Mouse (Mus musculus): ENCODE results near the gene Ppp1r9a. TPM values are rescaled to one million over a fixed set of nuclear protein-coding genes. Genes with fewer than 3 reads are reported as not detected.

The Ppp1r9a gene
- polyA plus RNA-seq, 1 experiment from 2014 or later: 18.7 TPM

- ATAC-seq (ENCODE audit: borderline replicate concordance, extremely low read depth, low FRiP score, low TSS enrichment): no peak
- no peak overlapping the region for H3K9ac ChIP-seq
- H3K9me3 ChIP-seq: no peaks in the 10 kb centered on the region
- H3K4me3 ChIP-seq: no peak overlapping the region
- no peak overlapping the region for H3K4me2 ChIP-seq
- no peak overlapping the region for H3K27ac ChIP-seq
- no peaks in the 10 kb centered on the region for H3K27me3 ChIP-seq
- H3K36me3 ChIP-seq: no peaks in the 10 kb centered on the region
- WGBS: 96% methylated on average over 9 of the region's 9 CpGs
- H3K4me1 ChIP-seq: peaks cover 12% of the 10 kb centered on the region
These were observed 89.6 kb downstream of the Ppp1r9a start for GRCm38 (mm10) chr6:4992308-4992707.

GRCm38 (mm10) chr6:4993600-4994160, 91.0 kb downstream of the Ppp1r9a start:
- H3K27me3 ChIP-seq: no peaks in the 10 kb centered on the region
- no peak for ATAC-seq (ENCODE audit: borderline replicate concordance, extremely low read depth, low FRiP score, low TSS enrichment)
- H3K4me1 ChIP-seq: peaks cover 12% of the 10 kb centered on the region
- H3K36me3 ChIP-seq: no peaks in the 10 kb centered on the region
- WGBS: 38% methylated on average over 15 of the region's 15 CpGs
- no peak overlapping the region for H3K9ac ChIP-seq
- peak overlapping the region; percentile 21 for H3K4me2 ChIP-seq
- H3K4me3 ChIP-seq: no peak overlapping the region
- H3K27ac ChIP-seq: peak overlapping the region; percentile 41; the same call in 1 of the 2 replicates
- H3K9me3 ChIP-seq: no peaks in the 10 kb centered on the region

- Histone ChIP-seq H3K9ac (no peak overlapping the region), H3K9me3 (no peaks in the 10 kb centered on the region), H3K4me3 (no peak overlapping the region), H3K36me3 (no peaks in the 10 kb centered on the region), H3K4me1 (peaks cover 12% of the 10 kb centered on the region), H3K27ac (peak overlapping the region; percentile 41; the same call in 1 of the 2 replicates), H3K4me2 (peak overlapping the region; percentile 21), H3K27me3 (no peaks in the 10 kb centered on the region)
- 36% methylated on average over 14 of the region's 14 CpGs for WGBS
- ATAC-seq (ENCODE audit: borderline replicate concordance, extremely low read depth, low FRiP score, low TSS enrichment): no peak
These were observed 91.6 kb downstream of the Ppp1r9a start for GRCm38 (mm10) chr6:4994161-4994919.

- Histone ChIP-seq H3K4me1 (peaks cover 12% of the 10 kb centered on the region), H3K9ac (no peak overlapping the region), H3K27ac (no peak overlapping the region), H3K4me2 (no peak overlapping the region), H3K9me3 (no peaks in the 10 kb centered on the region), H3K4me3 (no peak overlapping the region), H3K27me3 (no peaks in the 10 kb centered on the region), H3K36me3 (no peaks in the 10 kb centered on the region)
- no peak for ATAC-seq (ENCODE audit: borderline replicate concordance, extremely low read depth, low FRiP score, low TSS enrichment)
- 94% methylated on average over 6 of the region's 6 CpGs for WGBS
These were observed 94.9 kb downstream of the Ppp1r9a start for GRCm38 (mm10) chr6:4997599-4997998.

GRCm38 (mm10) chr6:4998929-4999328, 96.2 kb downstream of the Ppp1r9a start:
- Histone ChIP-seq H3K4me3 (no peak overlapping the region), H3K27me3 (no peaks in the 10 kb centered on the region), H3K4me2 (no peak overlapping the region), H3K9ac (no peak overlapping the region), H3K27ac (no peak overlapping the region), H3K9me3 (no peaks in the 10 kb centered on the region), H3K36me3 (no peaks in the 10 kb centered on the region), H3K4me1 (peaks cover 8% of the 10 kb centered on the region)
- WGBS: 79% methylated on average over 4 of the region's 4 CpGs
- no peak for ATAC-seq (ENCODE audit: borderline replicate concordance, extremely low read depth, low FRiP score, low TSS enrichment)

GRCm38 (mm10) chr6:5000788-5001187, 98.1 kb downstream of the Ppp1r9a start:
- Histone ChIP-seq H3K4me2 (no peak overlapping the region), H3K4me3 (no peak overlapping the region), H3K9ac (no peak overlapping the region), H3K4me1 (peaks cover 6% of the 10 kb centered on the region), H3K36me3 (no peaks in the 10 kb centered on the region), H3K27me3 (no peaks in the 10 kb centered on the region), H3K9me3 (no peaks in the 10 kb centered on the region), H3K27ac (no peak overlapping the region)
- WGBS: 76% methylated on average over 8 of the region's 8 CpGs
- no peak for ATAC-seq (ENCODE audit: borderline replicate concordance, extremely low read depth, low FRiP score, low TSS enrichment)

GRCm38 (mm10) chr6:5005491-5006275, 103.0 kb downstream of the Ppp1r9a start:
- Histone ChIP-seq H3K4me2 (peak overlapping the region; percentile 23; the same call in 1 of the 2 replicates), H3K27me3 (no peaks in the 10 kb centered on the region), H3K27ac (no peak overlapping the region), H3K4me3 (no peak overlapping the region), H3K9me3 (no peaks in the 10 kb centered on the region), H3K9ac (no peak overlapping the region), H3K4me1 (peaks cover 16% of the 10 kb centered on the region), H3K36me3 (no peaks in the 10 kb centered on the region)
- 41% methylated on average over 22 of the region's 22 CpGs for WGBS
- ATAC-seq (ENCODE audit: borderline replicate concordance, extremely low read depth, low FRiP score, low TSS enrichment): peak; percentile 64; the same call in 1 of the 2 replicates

- no peak overlapping the region for H3K9ac ChIP-seq
- 82% methylated on average over 6 of the region's 6 CpGs for WGBS
These were observed 103.7 kb downstream of the Ppp1r9a start for GRCm38 (mm10) chr6:5006283-5006946.

GRCm38 (mm10) chr6:5008166-5008565, 105.4 kb downstream of the Ppp1r9a start:
- H3K9me3 ChIP-seq: no peaks in the 10 kb centered on the region
- H3K36me3 ChIP-seq: no peaks in the 10 kb centered on the region
- H3K4me1 ChIP-seq: peaks cover 22% of the 10 kb centered on the region
- no peak overlapping the region for H3K9ac ChIP-seq
- 55% methylated on average over 2 of the region's 2 CpGs for WGBS
- ATAC-seq (ENCODE audit: borderline replicate concordance, extremely low read depth, low FRiP score, low TSS enrichment): no peak
- H3K27ac ChIP-seq: no peak overlapping the region
- H3K27me3 ChIP-seq: no peaks in the 10 kb centered on the region
- H3K4me2 ChIP-seq: no peak overlapping the region
- H3K4me3 ChIP-seq: no peak overlapping the region

More at GRCm38 (mm10) chr6:5006283-5006946, 103.7 kb downstream of the Ppp1r9a start:
- H3K4me1 ChIP-seq: peaks cover 22% of the 10 kb centered on the region
- ATAC-seq (ENCODE audit: borderline replicate concordance, extremely low read depth, low FRiP score, low TSS enrichment): no peak
- no peaks in the 10 kb centered on the region for H3K27me3 ChIP-seq
- no peak overlapping the region for H3K4me3 ChIP-seq
- no peak overlapping the region for H3K4me2 ChIP-seq
- H3K9me3 ChIP-seq: no peaks in the 10 kb centered on the region
- no peak overlapping the region for H3K27ac ChIP-seq
- H3K36me3 ChIP-seq: no peaks in the 10 kb centered on the region

- Histone ChIP-seq H3K27me3 (no peaks in the 10 kb centered on the region), H3K4me2 (no peak overlapping the region), H3K4me3 (no peak overlapping the region), H3K9ac (no peak overlapping the region), H3K36me3 (no peaks in the 10 kb centered on the region), H3K27ac (no peak overlapping the region), H3K4me1 (peaks cover 22% of the 10 kb centered on the region), H3K9me3 (no peaks in the 10 kb centered on the region)
- ATAC-seq (ENCODE audit: borderline replicate concordance, extremely low read depth, low FRiP score, low TSS enrichment): no peak
- 45% methylated on average over 15 of the region's 15 CpGs for WGBS
These were observed 105.9 kb downstream of the Ppp1r9a start for GRCm38 (mm10) chr6:5008603-5009002.

- WGBS: 54% methylated on average over 11 of the region's 11 CpGs
- no peak overlapping the region for H3K9ac ChIP-seq
- H3K4me3 ChIP-seq: no peak overlapping the region
- no peak overlapping the region for H3K27ac ChIP-seq
- no peak overlapping the region for H3K4me2 ChIP-seq
- ATAC-seq (ENCODE audit: borderline replicate concordance, extremely low read depth, low FRiP score, low TSS enrichment): no peak
- no peaks in the 10 kb centered on the region for H3K27me3 ChIP-seq
- H3K9me3 ChIP-seq: no peaks in the 10 kb centered on the region
- H3K36me3 ChIP-seq: no peaks in the 10 kb centered on the region
- peaks cover 16% of the 10 kb centered on the region for H3K4me1 ChIP-seq
These were observed 108.1 kb downstream of the Ppp1r9a start for GRCm38 (mm10) chr6:5010553-5011416.

All from lung, embryonic 15.5 days (tissue).